Mouse (Mus musculus): Measurements from ENCODE around the gene Il33.

- TF ChIP-seq TAL1 (IDR thresholded peaks at IDR 0.05; ENCODE audit: low read length) (no peak), GATA1 (IDR thresholded peaks at IDR 0.05; ENCODE audit: low read length) (no peak)
Observed at GRCm38 (mm10) chr19:29946423-29946716, 21.5 kb downstream of the Il33 start.
